Mouse (Mus musculus): ENCODE results near the gene Tmem43. TPM values are rescaled to one million over a fixed set of nuclear protein-coding genes. Genes with fewer than 3 reads are reported as not detected.

The Tmem43 gene
- total RNA-seq (2014; rRNA removed) (90.0 and 90.2 TPM in 2 replicates), polyA plus RNA-seq (2015; fragmentation: Nextera tagmentation; extraction: Ambion mirVana) (57.2 and 58.7 TPM in 2 replicates)

DNA sequence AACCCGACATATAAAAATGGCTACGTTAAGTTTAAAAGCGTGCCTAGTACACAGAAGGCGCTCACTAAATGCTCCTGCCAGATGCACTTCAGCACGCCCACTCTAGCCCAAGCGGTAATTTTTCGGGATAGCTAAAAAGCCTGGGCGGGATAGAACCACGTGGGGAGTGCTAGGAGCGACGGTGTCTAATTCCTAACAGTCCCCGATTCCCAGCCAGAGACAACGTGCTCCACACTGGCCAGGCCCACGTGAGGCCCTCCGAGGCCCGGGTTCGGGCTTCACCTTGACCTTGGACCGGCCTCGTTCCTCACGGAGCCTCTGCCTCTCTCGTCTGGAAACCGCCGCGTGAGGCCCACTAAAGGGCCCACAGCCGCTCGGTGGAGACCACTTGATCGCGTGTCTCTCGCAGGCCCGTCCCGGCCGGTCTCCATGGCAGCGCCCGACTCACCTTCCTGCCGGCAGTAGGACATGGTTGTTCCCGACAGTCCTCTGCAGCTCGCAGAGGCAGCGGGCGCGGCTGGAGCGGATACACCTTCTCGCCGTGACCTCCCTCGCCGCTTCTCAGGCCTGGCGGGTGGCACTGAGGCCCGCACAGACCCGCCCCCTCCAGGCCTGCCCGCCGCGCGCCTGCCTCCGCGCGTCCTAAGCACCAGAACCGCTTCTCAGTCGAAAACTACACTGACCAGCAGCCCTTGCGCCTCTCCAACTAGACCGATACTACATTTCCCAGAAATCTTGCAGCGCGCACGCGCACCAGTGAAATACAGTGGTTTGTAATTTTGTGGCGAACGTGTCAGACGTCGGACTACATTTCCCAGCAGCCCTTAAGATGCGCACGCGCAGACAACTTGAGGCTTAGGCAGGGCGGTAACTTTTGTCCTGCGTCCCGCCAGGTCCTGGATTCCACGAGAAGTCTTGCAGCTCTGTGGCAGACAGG, at the start of gene Tmem43, which contains the start of gene Chchd4:
Gene Tmem43 (plus strand): TSS at position 836 of the 937 bp plus-strand sequence.
Gene Chchd4 (minus strand): TSS at position 679 of the 937 bp plus-strand sequence.
- peak; percentile 92 for ATAC-seq (ENCODE audit: low FRiP score)
- Histone ChIP-seq H3K27ac (ENCODE audit: low read depth, low read length) (peak within 1 kb of the TSS; percentile 75), H3K4me2 (ENCODE audit: low read depth, low read length, poor library complexity, severe bottlenecking) (peak within 1 kb of the TSS; percentile 83), H3K36me3 (ENCODE audit: insufficient read depth, low read length) (peaks cover 15% of the 10 kb centered on the region), H3K27me3 (ENCODE audit: insufficient read depth, low read length) (no peaks in the 10 kb centered on the region), H3K4me1 (ENCODE audit: insufficient read depth, low read length) (peaks cover 13% of the 10 kb centered on the region), H3K4me3 (ENCODE audit: low read depth, low read length) (peak within 1 kb of the TSS; percentile 85), H3K9ac (replicated peaks; ENCODE audit: low read length, poor library complexity, severe bottlenecking) (peak within 1 kb of the TSS; percentile 77), H3K9me3 (ENCODE audit: low read length) (no peaks in the 10 kb centered on the region)
- TF ChIP-seq CTCF (IDR thresholded peaks at IDR 0.05), result peak; percentile 34
- WGBS, result under 1% methylated on average over 74 of the region's 74 CpGs
- DNase-seq (ENCODE audit: low spot score), result peak; percentile 99

- WGBS, result 50% methylated on average over 4 of the region's 4 CpGs
- DNase-seq (ENCODE audit: low spot score), result no peak
- H3K36me3 ChIP-seq (ENCODE audit: insufficient read depth, low read length), result no peaks in the 10 kb centered on the region
- H3K27me3 ChIP-seq (ENCODE audit: insufficient read depth, low read length), result no peaks in the 10 kb centered on the region
- ATAC-seq (ENCODE audit: low FRiP score), result no peak
- H3K27ac ChIP-seq (ENCODE audit: low read depth, low read length), result no peak overlapping the region
- no peaks in the 10 kb centered on the region for H3K4me1 ChIP-seq (ENCODE audit: insufficient read depth, low read length)
- no peak overlapping the region for H3K4me2 ChIP-seq (ENCODE audit: low read depth, low read length, poor library complexity, severe bottlenecking)
- H3K9me3 ChIP-seq (ENCODE audit: low read length), result no peaks in the 10 kb centered on the region
- no peak overlapping the region for H3K9ac ChIP-seq (replicated peaks; ENCODE audit: low read length, poor library complexity, severe bottlenecking)
- H3K4me3 ChIP-seq (ENCODE audit: low read depth, low read length), result no peak overlapping the region
- no peak for TF ChIP-seq CTCF (IDR thresholded peaks at IDR 0.05)
Observed at GRCm38 (mm10) chr6:91424151-91424550, 49.4 kb upstream of the Tmem43 start.

GRCm38 (mm10) chr6:91440474-91441144, 32.9 kb upstream of the Tmem43 start:
- Histone ChIP-seq H3K27ac (ENCODE audit: low read depth, low read length) (peak overlapping the region; percentile 77), H3K36me3 (ENCODE audit: insufficient read depth, low read length) (no peaks in the 10 kb centered on the region), H3K9me3 (ENCODE audit: low read length) (no peaks in the 10 kb centered on the region), H3K4me3 (ENCODE audit: low read depth, low read length) (peak overlapping the region; percentile 46), H3K4me1 (ENCODE audit: insufficient read depth, low read length) (peaks cover 3% of the 10 kb centered on the region), H3K4me2 (ENCODE audit: low read depth, low read length, poor library complexity, severe bottlenecking) (peak overlapping the region; percentile 78), H3K27me3 (ENCODE audit: insufficient read depth, low read length) (no peaks in the 10 kb centered on the region), H3K9ac (replicated peaks; ENCODE audit: low read length, poor library complexity, severe bottlenecking) (peak overlapping the region; percentile 59)
- 2% methylated on average over 30 of the region's 30 CpGs for WGBS
- TF ChIP-seq CTCF (IDR thresholded peaks at IDR 0.05), result no peak
- ATAC-seq (ENCODE audit: low FRiP score), result peak; percentile 95
- peak; percentile 98 for DNase-seq (ENCODE audit: low spot score)

DNA sequence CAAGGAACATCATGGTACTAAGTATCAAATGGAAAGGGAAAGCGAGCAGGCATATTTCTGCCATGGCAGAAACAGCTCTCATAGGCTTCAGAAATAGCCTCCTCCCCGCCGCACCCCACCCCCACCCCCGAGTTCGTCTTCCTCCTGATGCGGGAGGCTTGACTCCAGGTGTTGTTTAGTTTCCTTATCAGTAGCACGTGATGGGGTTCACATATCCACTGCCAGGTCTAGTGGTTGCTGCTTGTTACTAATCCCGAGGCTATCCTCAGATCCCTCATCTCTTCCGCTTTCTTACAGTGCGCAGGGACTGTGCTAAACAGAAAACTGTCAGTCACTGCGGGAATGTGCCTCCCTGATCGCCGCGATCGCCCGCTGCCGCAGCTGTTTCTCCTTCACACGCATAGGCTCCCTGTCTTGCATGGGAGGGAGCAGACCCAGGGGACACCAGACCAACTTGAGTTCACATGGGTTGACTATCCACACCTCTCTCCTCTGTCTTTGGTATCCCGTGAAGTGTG, 32.3 kb upstream of the Tmem43 start:
- Histone ChIP-seq H3K4me3 (ENCODE audit: low read depth, low read length) (peak overlapping the region; percentile 46), H3K27me3 (ENCODE audit: insufficient read depth, low read length) (no peaks in the 10 kb centered on the region), H3K4me1 (ENCODE audit: insufficient read depth, low read length) (peaks cover 3% of the 10 kb centered on the region), H3K9me3 (ENCODE audit: low read length) (no peaks in the 10 kb centered on the region), H3K36me3 (ENCODE audit: insufficient read depth, low read length) (no peaks in the 10 kb centered on the region), H3K9ac (replicated peaks; ENCODE audit: low read length, poor library complexity, severe bottlenecking) (peak overlapping the region; percentile 59), H3K27ac (ENCODE audit: low read depth, low read length) (peak overlapping the region; percentile 77), H3K4me2 (ENCODE audit: low read depth, low read length, poor library complexity, severe bottlenecking) (peak overlapping the region; percentile 78)
- TF ChIP-seq CTCF (IDR thresholded peaks at IDR 0.05), result no peak
- 8% methylated on average over 19 of the region's 19 CpGs for WGBS
- DNase-seq (ENCODE audit: low spot score) (peak; percentile 26), ATAC-seq (ENCODE audit: low FRiP score) (peak; percentile 75)

GRCm38 (mm10) chr6:91445316-91445715, 28.2 kb upstream of the Tmem43 start:
- no peak for ATAC-seq (ENCODE audit: low FRiP score)
- H3K4me2 ChIP-seq (ENCODE audit: low read depth, low read length, poor library complexity, severe bottlenecking), result no peak overlapping the region
- no peaks in the 10 kb centered on the region for H3K9me3 ChIP-seq (ENCODE audit: low read length)
- TF ChIP-seq CTCF (IDR thresholded peaks at IDR 0.05), result no peak
- no peak for DNase-seq (ENCODE audit: low spot score)
- peaks cover 3% of the 10 kb centered on the region for H3K4me1 ChIP-seq (ENCODE audit: insufficient read depth, low read length)
- no peaks in the 10 kb centered on the region for H3K36me3 ChIP-seq (ENCODE audit: insufficient read depth, low read length)
- no peak overlapping the region for H3K9ac ChIP-seq (replicated peaks; ENCODE audit: low read length, poor library complexity, severe bottlenecking)
- no peak overlapping the region for H3K4me3 ChIP-seq (ENCODE audit: low read depth, low read length)
- 69% methylated on average over 3 of the region's 3 CpGs for WGBS
- no peak overlapping the region for H3K27ac ChIP-seq (ENCODE audit: low read depth, low read length)
- no peaks in the 10 kb centered on the region for H3K27me3 ChIP-seq (ENCODE audit: insufficient read depth, low read length)
